Mouse (Mus musculus): Measurements from ENCODE around the gene Fxyd1.

The Fxyd1 gene

GRCm38 (mm10) chr7:31007775-31008174, 49.2 kb downstream of the Fxyd1 start:
- DNase-seq = no peak

GRCm38 (mm10) chr7:31002650-31003049, 54.3 kb downstream of the Fxyd1 start:
- peak; percentile 80 for DNase-seq
